Mouse (Mus musculus): ENCODE data around the gene Ghr. TPM values are rescaled to one million over a fixed set of nuclear protein-coding genes. Genes with fewer than 3 reads are reported as not detected.

Ghr gene
- total and polyA plus RNA-seq, 2 experiments: 141 to 423 TPM

DNA sequence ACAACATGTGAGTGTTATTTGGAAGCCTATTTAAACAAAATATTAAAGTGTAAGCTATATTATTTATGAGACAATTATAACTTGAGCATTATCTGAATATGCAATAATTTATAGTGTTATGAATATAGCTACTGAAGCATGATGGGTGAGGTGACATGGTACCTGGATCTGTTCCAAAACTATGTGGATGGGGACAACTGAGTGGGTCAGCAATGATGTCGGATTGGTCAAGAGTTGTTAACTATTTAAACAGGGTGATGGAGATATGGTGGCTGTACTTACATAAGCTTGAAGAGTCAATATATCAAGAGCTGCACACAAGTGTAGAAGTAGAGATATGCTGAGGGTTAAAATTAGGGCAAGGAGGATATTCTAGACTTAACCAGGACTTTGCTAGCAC, 70.9 kb downstream of the Ghr start:
- Histone ChIP-seq H3K27me3 (ENCODE audit: control insufficient read depth, insufficient read depth, low read length) (no peaks in the 10 kb centered on the region), H3K4me3 (ENCODE audit: insufficient read depth, low read depth, low read length) (no peak overlapping the region), H3K9ac (ENCODE audit: low read depth, low read length) (no peak overlapping the region), H3K4me1 (ENCODE audit: control insufficient read depth, insufficient read depth, low read length) (peaks cover 5% of the 10 kb centered on the region; the same call in 1 of the 2 replicates), H3K79me2 (ENCODE audit: control insufficient read depth, insufficient read depth, low read length) (peaks cover 7% of the 10 kb centered on the region), H3K36me3 (ENCODE audit: control insufficient read depth, insufficient read depth, low read length) (peaks cover 46% of the 10 kb centered on the region), H3K27ac (replicated peaks; ENCODE audit: insufficient read depth, low read depth, low read length) (no peak overlapping the region)
- TF ChIP-seq CTCF (IDR thresholded peaks at IDR 0.05; ENCODE audit: low read depth, low read length) (no peak), POLR2A (IDR thresholded peaks at IDR 0.05; ENCODE audit: extremely low read depth, insufficient read depth, low read length) (no peak)
- DNase-seq (ENCODE audit: extremely low read depth, low read depth, low spot score): no peak
- 30% methylated on average over 1 of the region's 1 CpGs for WGBS

DNA sequence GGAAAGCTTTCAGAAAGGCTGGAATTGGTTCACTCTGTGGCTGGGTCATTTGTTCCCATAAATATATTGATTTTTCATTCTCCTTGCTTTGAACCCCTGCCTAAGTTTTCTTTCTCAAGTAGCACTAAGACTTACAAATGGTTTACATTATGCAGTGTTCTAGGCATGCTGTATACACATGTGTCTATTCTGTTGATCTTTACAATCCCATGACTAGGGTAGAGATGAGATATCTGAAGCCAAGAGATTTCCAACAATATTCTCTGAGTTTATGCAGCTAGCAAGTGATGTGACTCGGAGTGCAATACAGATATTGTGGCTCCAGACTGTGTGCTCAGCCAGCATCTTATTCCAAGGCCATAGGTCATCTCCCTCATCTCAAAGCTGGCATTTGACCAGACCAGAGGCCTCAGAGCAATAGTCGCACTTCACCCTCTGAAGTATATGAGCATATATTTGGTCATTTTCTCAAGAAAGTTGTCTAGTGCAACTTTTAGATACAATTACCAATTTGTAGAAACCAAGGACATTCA, 71.6 kb downstream of the Ghr start:
- peaks cover 5% of the 10 kb centered on the region; the same call in 1 of the 2 replicates for H3K4me1 ChIP-seq (ENCODE audit: control insufficient read depth, insufficient read depth, low read length)
- peaks cover 10% of the 10 kb centered on the region for H3K79me2 ChIP-seq (ENCODE audit: control insufficient read depth, insufficient read depth, low read length)
- H3K36me3 ChIP-seq (ENCODE audit: control insufficient read depth, insufficient read depth, low read length): peaks cover 48% of the 10 kb centered on the region
- DNase-seq (ENCODE audit: extremely low read depth, low read depth, low spot score): peak; percentile 51
- H3K4me3 ChIP-seq (ENCODE audit: insufficient read depth, low read depth, low read length): no peak overlapping the region
- no peak overlapping the region for H3K9ac ChIP-seq (ENCODE audit: low read depth, low read length)
- no peaks in the 10 kb centered on the region for H3K27me3 ChIP-seq (ENCODE audit: control insufficient read depth, insufficient read depth, low read length)
- no peak overlapping the region for H3K27ac ChIP-seq (replicated peaks; ENCODE audit: insufficient read depth, low read depth, low read length)
- WGBS: 34% methylated on average over 2 of the region's 2 CpGs
- no peak for TF ChIP-seq POLR2A (IDR thresholded peaks at IDR 0.05; ENCODE audit: extremely low read depth, insufficient read depth, low read length)
- TF ChIP-seq CTCF (IDR thresholded peaks at IDR 0.05; ENCODE audit: low read depth, low read length): no peak

DNA sequence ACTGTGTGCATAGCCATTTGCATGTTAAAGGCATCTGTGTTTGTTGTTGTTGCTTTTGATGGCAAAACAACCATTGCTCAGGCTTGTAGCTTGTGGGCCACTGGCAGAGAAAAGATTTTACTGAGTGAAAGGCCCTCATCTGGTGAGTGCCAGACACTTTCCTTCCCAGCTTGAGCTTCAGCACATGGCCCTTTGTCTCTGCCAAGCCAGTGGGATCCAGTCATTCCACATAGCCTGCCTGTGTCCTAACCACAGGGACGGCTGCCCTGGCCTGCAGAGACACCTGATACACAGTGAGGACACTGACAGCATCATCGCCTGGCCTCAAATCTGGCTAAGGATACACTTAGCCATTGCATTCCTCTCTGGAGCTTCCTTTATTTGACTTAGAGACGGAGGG, 74.2 kb downstream of the Ghr start:
- Histone ChIP-seq H3K4me1 (ENCODE audit: control insufficient read depth, insufficient read depth, low read length) (peaks cover 11% of the 10 kb centered on the region; the same call in 1 of the 2 replicates), H3K36me3 (ENCODE audit: control insufficient read depth, insufficient read depth, low read length) (peaks cover 55% of the 10 kb centered on the region), H3K9ac (ENCODE audit: low read depth, low read length) (no peak overlapping the region), H3K79me2 (ENCODE audit: control insufficient read depth, insufficient read depth, low read length) (peaks cover 10% of the 10 kb centered on the region), H3K4me3 (ENCODE audit: insufficient read depth, low read depth, low read length) (no peak overlapping the region), H3K27me3 (ENCODE audit: control insufficient read depth, insufficient read depth, low read length) (no peaks in the 10 kb centered on the region), H3K27ac (replicated peaks; ENCODE audit: insufficient read depth, low read depth, low read length) (no peak overlapping the region)
- WGBS: 28% methylated on average over 3 of the region's 3 CpGs
- peak; percentile 43 for DNase-seq (ENCODE audit: extremely low read depth, low read depth, low spot score)
- no peak for TF ChIP-seq POLR2A (IDR thresholded peaks at IDR 0.05; ENCODE audit: extremely low read depth, insufficient read depth, low read length)
- TF ChIP-seq CTCF (IDR thresholded peaks at IDR 0.05; ENCODE audit: low read depth, low read length): no peak

DNA sequence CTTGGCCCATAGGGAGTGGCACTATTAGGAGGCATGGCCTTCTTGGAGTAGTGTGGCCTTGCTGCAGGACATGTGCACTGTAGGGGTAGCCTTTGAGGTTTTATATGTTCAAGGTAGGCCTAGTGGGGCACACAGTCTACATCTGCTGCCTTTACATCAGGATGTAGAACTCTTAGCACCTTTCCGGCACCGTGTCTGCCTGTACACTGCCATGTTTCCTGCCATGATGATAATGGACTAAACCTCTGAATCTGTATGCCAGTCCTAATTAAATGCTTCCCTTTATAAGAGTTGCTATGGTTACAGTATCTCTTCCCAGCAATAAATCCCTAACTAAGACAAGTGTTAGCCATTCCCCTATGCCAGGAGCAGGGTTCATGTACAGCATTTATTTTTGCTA, 76.0 kb downstream of the Ghr start:
- Histone ChIP-seq H3K36me3 (ENCODE audit: control insufficient read depth, insufficient read depth, low read length) (peaks cover 41% of the 10 kb centered on the region), H3K4me1 (ENCODE audit: control insufficient read depth, insufficient read depth, low read length) (peaks cover 16% of the 10 kb centered on the region), H3K79me2 (ENCODE audit: control insufficient read depth, insufficient read depth, low read length) (peaks cover 16% of the 10 kb centered on the region), H3K27me3 (ENCODE audit: control insufficient read depth, insufficient read depth, low read length) (no peaks in the 10 kb centered on the region), H3K27ac (replicated peaks; ENCODE audit: insufficient read depth, low read depth, low read length) (no peak overlapping the region), H3K9ac (ENCODE audit: low read depth, low read length) (no peak overlapping the region), H3K4me3 (ENCODE audit: insufficient read depth, low read depth, low read length) (no peak overlapping the region)
- no peak for DNase-seq (ENCODE audit: extremely low read depth, low read depth, low spot score)
- WGBS: 92% methylated on average over 2 of the region's 2 CpGs
- TF ChIP-seq CTCF (IDR thresholded peaks at IDR 0.05; ENCODE audit: low read depth, low read length) (no peak), POLR2A (IDR thresholded peaks at IDR 0.05; ENCODE audit: extremely low read depth, insufficient read depth, low read length) (no peak)

DNA sequence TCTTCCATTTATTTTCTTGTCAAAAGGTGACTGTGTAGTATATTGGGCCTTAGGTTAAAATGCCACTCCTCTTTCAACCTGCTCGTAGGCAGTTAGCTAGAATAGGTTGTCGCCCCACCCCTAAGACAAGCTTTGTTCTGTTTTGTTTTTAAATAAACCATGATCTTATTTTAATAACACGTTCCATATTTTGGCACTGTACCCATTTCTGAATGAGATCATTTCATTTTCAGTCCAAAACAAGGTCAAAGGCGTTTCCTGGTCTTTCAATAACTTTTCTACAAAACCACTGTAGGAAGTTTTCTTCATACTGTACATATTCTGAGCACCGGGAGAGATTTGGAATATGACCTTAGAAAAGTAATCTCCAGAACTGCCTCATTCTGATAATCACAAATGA, 78.6 kb downstream of the Ghr start:
- 53% methylated on average over 5 of the region's 5 CpGs for WGBS
- H3K36me3 ChIP-seq (ENCODE audit: control insufficient read depth, insufficient read depth, low read length): peaks cover 27% of the 10 kb centered on the region
- peaks cover 31% of the 10 kb centered on the region for H3K4me1 ChIP-seq (ENCODE audit: control insufficient read depth, insufficient read depth, low read length)
- no peak overlapping the region for H3K27ac ChIP-seq (replicated peaks; ENCODE audit: insufficient read depth, low read depth, low read length)
- H3K27me3 ChIP-seq (ENCODE audit: control insufficient read depth, insufficient read depth, low read length): no peaks in the 10 kb centered on the region
- no peak overlapping the region for H3K9ac ChIP-seq (ENCODE audit: low read depth, low read length)
- TF ChIP-seq POLR2A (IDR thresholded peaks at IDR 0.05; ENCODE audit: extremely low read depth, insufficient read depth, low read length) (no peak), CTCF (IDR thresholded peaks at IDR 0.05; ENCODE audit: low read depth, low read length) (no peak)
- H3K4me3 ChIP-seq (ENCODE audit: insufficient read depth, low read depth, low read length): no peak overlapping the region
- H3K79me2 ChIP-seq (ENCODE audit: control insufficient read depth, insufficient read depth, low read length): peaks cover 16% of the 10 kb centered on the region
- DNase-seq (ENCODE audit: extremely low read depth, low read depth, low spot score): no peak

DNA sequence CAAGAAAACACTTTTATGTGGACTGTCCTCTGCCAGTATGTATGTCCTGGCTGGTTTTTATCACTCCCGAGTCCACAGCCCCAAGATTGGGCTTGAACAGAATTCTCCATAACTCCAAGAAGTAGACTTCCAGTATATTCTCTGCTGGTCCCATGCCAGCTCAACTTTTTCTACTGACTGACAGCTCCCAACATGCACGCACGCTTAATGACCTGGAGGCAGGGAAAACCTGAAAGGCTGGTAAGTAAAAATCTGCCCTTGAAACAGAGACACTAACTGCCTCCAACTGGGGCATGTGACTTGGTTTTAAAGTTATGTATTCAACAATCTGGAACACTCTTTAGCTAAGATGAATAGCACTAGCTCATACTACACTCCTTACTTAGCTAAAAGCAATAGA, 81.6 kb downstream of the Ghr start:
- peak overlapping the region; percentile 44; the same call in 1 of the 2 replicates for H3K27ac ChIP-seq (replicated peaks; ENCODE audit: insufficient read depth, low read depth, low read length)

More for the DNA sequence above, 81.6 kb downstream of the Ghr start:
- TF ChIP-seq POLR2A (IDR thresholded peaks at IDR 0.05; ENCODE audit: extremely low read depth, insufficient read depth, low read length) (no peak), CTCF (IDR thresholded peaks at IDR 0.05; ENCODE audit: low read depth, low read length) (no peak)
- Histone ChIP-seq H3K9ac (ENCODE audit: low read depth, low read length) (no peak overlapping the region; the same call in 1 of the 2 replicates), H3K36me3 (ENCODE audit: control insufficient read depth, insufficient read depth, low read length) (peaks cover 21% of the 10 kb centered on the region), H3K27me3 (ENCODE audit: control insufficient read depth, insufficient read depth, low read length) (no peaks in the 10 kb centered on the region), H3K79me2 (ENCODE audit: control insufficient read depth, insufficient read depth, low read length) (peaks cover 15% of the 10 kb centered on the region; the same call in 1 of the 2 replicates), H3K4me3 (ENCODE audit: insufficient read depth, low read depth, low read length) (no peak overlapping the region), H3K4me1 (ENCODE audit: control insufficient read depth, insufficient read depth, low read length) (peaks cover 39% of the 10 kb centered on the region)
- DNase-seq (ENCODE audit: extremely low read depth, low read depth, low spot score): peak; percentile 55
- 42% methylated on average over 3 of the region's 3 CpGs for WGBS
